Mouse (Mus musculus) stomach, embryonic 15.5 days (tissue): ENCODE measurements around the gene Kifc3. TPM values are rescaled to one million over a fixed set of nuclear protein-coding genes. Genes with fewer than 3 reads are reported as not detected.

Experiments used
- ATAC-seq: fragments of 200-750 bp; cut with Nextera tagmentation; 2 replicates; pipeline ENCODE4 v1.8.0; 2017; ENCODE audit warnings: low read depth, moderate number of reproducible peaks, moderate TSS enrichment; ENCODE audit not compliant: insufficient read depth, low FRiP score
- H3K27ac ChIP-seq: fragments of 300-500 bp; sonication (generic); 2 replicates; pipeline ENCODE4 v1.5.1; 2015; ENCODE audit warnings: mild to moderate bottlenecking, inconsistent platforms
- H3K27me3 ChIP-seq: fragments of 300-500 bp; sonication (generic); replicated peaks from 2 replicates; pipeline ENCODE4 v1.6.1; 2015; ENCODE audit warnings: inconsistent platforms
- H3K36me3 ChIP-seq: fragments of 300-500 bp; sonication (generic); 2 replicates; pipeline ENCODE4 v1.6.1; 2015; ENCODE audit warnings: inconsistent platforms
- H3K4me1 ChIP-seq: fragments of 300-500 bp; sonication (generic); 2 replicates; pipeline ENCODE4 v1.6.1; 2015; ENCODE audit warnings: inconsistent platforms
- H3K4me2 ChIP-seq: fragments of 300-500 bp; sonication (generic); 2 replicates; pipeline ENCODE4 v1.6.1; 2015; ENCODE audit warnings: mild to moderate bottlenecking, inconsistent platforms
- H3K4me3 ChIP-seq: fragments of 300-500 bp; sonication (generic); replicated peaks from 2 replicates; pipeline ENCODE4 v1.5.1; 2015; ENCODE audit warnings: inconsistent platforms
- H3K9ac ChIP-seq: fragments of 300-500 bp; sonication (generic); 2 replicates; pipeline ENCODE4 v1.6.1; 2015; ENCODE audit warnings: inconsistent platforms
- H3K9me3 ChIP-seq: fragments of 300-500 bp; sonication (generic); 2 replicates; pipeline ENCODE4 v1.6.1; 2016; ENCODE audit warnings: inconsistent platforms
- WGBS: fragments of 180-500 bp; shearing (Covaris S2); methylation state at CpG from one replicate; pipeline ENCODE4 v1.1.7; 2015; 5-methylcytosine and 5-hydroxymethylcytosine counted together
- polyA plus RNA-seq: library from polyadenylated mRNA; unstranded; fragments of >200 nt; fragmentation: Nextera tagmentation; extraction: Ambion mirVana; gene quantifications from 2 replicates; pipeline ENCODE4 v1.2.1, GENCODE M21; 2015

Kifc3 gene
- polyA plus RNA-seq, 1 experiment from 2014 or later = 21.2 TPM

- H3K4me2 ChIP-seq = no peak within 1 kb of the TSS
- no peak within 1 kb of the TSS for H3K27ac ChIP-seq
- no peaks in the 10 kb centered on the region for H3K9me3 ChIP-seq
- H3K4me3 ChIP-seq = no peak within 1 kb of the TSS
- no peaks in the 10 kb centered on the region for H3K4me1 ChIP-seq
- peak; percentile 49 for ATAC-seq
- no peaks in the 10 kb centered on the region for H3K36me3 ChIP-seq
- H3K27me3 ChIP-seq = no peaks in the 10 kb centered on the region
- 19% methylated on average over 2 of the region's 2 CpGs for WGBS
- no peak within 1 kb of the TSS for H3K9ac ChIP-seq
These were observed 147.6 kb downstream of the Kifc3 start, which contains the start of gene Drc7 for GRCm38 (mm10) chr8:95054927-95055510. Gene Drc7, plus strand, starts transcription at chr8:95055103.

- WGBS = 50% methylated on average over 6 of the region's 6 CpGs
- no peak overlapping the region for H3K4me2 ChIP-seq
These were observed 148.2 kb downstream of the Kifc3 start for GRCm38 (mm10) chr8:95054438-95054837.

More at GRCm38 (mm10) chr8:95054438-95054837, 148.2 kb downstream of the Kifc3 start:
- Histone ChIP-seq H3K27me3 (no peaks in the 10 kb centered on the region), H3K36me3 (no peaks in the 10 kb centered on the region), H3K4me1 (no peaks in the 10 kb centered on the region), H3K27ac (no peak overlapping the region), H3K9me3 (no peaks in the 10 kb centered on the region), H3K9ac (no peak overlapping the region), H3K4me3 (no peak overlapping the region)
- ATAC-seq = no peak

Other genes starting within 250 kb of the Kifc3 start
- gene Adgrg1, start 228.1 kb downstream of the Kifc3 start, polyA plus RNA-seq = 42.7 and 47.9 TPM in 2 replicates
- 3.1 and 3.6 TPM in 2 replicates for gene Adgrg3, start 185.1 kb downstream of the Kifc3 start, polyA plus RNA-seq
- gene Drc7, start 147.7 kb downstream of the Kifc3 start, polyA plus RNA-seq = 0.08 TPM in 1 of 2 replicates, not detected in the other
- 15.1 and 19.7 TPM in 2 replicates for gene Katnb1, start 121.6 kb downstream of the Kifc3 start, polyA plus RNA-seq
- 0.59 and 1.1 TPM in 2 replicates for gene Cngb1, start 103.8 kb upstream of the Kifc3 start, polyA plus RNA-seq
- 0.23 and 0.48 TPM in 2 replicates for gene Tepp, start 107.8 kb upstream of the Kifc3 start, polyA plus RNA-seq
- gene Zfp319, start 129.1 kb upstream of the Kifc3 start, polyA plus RNA-seq = 6.2 and 7.2 TPM in 2 replicates
- 36.1 and 38.5 TPM in 2 replicates for gene Usb1, start 129.5 kb upstream of the Kifc3 start, polyA plus RNA-seq
- 17.0 and 20.0 TPM in 2 replicates for gene Mmp15, start 149.5 kb upstream of the Kifc3 start, polyA plus RNA-seq
- 134 and 140 TPM in 2 replicates for gene Cfap20, start 232.1 kb upstream of the Kifc3 start, polyA plus RNA-seq